Mouse (Mus musculus) cerebellum, adult 8-10 months (tissue): ENCODE data around the gene Mylk4.
A peak's percentile ranks its signal among the peaks of the same experiment; 100 is the strongest.

Source experiments
- DNase-seq: peaks from one replicate; pipeline ENCODE4 v3.0.0; 2022

The Mylk4 gene

DNA sequence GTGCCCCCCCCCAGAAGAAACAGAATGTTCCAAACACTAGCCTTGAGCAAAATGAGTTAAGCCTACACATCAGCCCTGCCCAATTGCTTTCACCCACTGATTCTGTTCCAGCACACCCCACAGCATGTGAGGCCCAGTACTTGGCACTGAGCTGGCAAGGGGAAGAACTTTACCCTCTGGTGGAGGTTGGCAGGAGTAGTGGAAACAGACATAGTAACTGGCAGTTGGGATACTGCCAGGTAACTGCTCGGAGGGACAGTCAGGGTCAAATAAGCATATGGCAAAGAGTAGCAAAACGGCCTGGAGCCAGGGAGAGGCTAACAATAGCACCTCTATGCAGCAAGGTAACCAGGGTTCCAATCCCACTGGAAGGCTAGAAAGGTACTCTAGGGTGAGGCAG, 10.9 kb upstream of the Mylk4 start:
- DNase-seq, result no peak

DNA sequence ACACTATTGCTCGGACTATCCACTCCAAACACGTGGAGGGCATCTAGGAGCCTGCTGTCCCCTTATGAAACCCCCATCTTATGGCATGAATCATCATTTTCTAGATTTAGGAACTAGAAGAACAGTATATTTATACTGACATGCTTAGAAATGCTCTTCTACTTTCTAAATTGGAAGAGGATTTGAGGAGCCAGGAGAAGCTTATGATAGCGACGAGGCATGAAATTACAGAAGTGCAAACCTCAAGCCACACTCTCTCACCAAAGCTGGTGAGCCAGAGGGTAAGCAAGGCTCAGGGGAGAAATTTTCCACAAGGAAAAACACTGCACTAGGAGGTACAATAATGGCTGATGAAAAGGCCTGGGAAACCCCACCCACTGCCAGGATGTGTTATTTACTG, 6.0 kb upstream of the Mylk4 start:
- no peak for DNase-seq

DNA sequence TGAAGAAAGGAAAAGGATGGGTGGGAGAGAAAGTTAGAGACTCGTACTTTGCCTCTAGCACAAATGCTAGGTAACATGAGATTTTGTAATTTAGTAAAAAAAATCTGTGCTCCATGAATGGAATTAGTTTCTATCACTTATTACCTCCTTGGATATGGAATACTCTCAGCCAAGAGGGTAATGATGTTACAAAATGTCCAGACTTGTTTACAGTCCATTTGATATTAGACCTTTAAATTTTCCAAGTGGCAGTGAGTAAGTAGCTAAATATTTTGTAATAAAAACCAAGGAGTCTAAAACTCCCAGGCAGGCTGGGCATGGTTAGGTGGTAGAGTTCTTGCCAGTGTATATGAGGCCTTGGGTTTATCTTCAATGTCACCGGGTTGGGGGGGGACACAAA, 3.8 kb upstream of the Mylk4 start:
- DNase-seq, result no peak

DNA sequence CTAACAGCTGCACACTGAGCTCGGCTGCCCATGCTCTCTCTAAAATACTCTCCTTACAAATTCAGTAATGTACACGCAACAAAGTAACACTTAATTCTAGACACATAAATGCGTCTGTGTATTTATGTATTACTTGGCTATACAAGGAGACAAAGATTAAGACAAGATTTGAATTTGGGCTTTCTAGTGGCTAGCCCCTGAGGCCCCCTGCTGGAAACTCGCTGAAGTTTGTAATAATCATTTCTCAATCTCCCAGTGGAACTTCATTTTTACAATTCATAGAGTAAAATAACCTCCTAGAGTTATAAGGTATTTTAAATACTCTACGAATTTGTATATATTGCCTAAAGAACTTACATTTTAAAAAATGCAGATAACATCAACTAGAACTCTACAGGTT, 699 bp downstream of the Mylk4 start:
- no peak for DNase-seq

DNA sequence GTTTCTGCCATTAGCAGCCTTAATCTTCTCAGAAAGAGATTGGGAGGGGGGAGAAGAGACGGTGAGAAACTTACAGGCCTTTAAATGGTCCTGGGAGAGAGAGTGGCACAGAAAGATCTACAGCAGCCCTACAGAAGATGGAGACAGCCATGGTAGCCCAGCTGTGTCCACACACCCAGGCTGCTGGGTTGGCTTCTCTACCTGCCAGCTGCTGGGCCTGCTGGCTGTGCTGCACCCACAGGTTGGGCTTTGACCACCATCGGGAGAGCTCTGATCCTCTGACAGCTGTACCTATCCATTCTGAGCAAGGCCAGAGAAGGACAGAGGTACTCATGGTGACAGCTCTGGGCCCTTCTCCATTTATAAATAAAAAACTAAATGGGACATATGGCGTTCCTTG, 4.9 kb downstream of the Mylk4 start:
- no peak for DNase-seq

DNA sequence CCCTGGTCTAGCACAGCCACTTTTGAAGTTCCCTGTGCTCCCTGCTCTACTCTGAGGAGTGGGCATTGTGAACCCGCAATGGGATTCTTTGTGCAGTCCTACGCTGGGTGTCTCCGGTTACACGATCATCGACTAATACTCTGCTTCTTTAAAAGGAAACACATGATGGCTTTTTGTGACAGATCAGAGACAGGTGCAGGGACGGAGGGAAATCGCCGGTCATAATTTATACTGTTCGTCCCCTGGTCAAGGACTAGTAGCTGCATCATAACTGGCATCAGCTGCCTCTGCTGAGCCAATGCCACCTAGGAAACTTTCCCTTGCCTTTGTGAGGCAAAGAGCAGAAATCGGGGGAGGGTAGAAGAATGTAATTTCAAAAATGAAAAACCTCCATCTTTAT, 7.4 kb downstream of the Mylk4 start:
- no peak for DNase-seq

DNA sequence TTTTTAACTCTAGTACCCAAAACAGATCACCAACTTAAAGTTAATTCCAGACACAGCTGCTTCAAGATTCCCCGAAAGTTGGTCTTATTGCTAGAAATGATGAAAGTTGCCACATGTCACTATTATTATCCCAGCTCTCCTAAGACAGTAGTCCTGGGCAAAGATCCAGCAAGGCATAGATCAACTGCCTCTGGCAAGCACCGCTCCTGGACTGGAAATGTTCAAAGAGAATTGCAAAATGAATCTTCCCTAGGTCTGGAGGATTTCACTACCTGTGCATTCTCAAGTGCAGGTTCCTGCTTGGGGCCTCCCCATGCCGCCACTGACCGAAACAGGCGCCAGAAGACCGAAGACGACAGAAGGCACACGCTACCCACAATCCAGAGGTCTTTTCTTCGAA, 7.9 kb downstream of the Mylk4 start:
- DNase-seq, result no peak

DNA sequence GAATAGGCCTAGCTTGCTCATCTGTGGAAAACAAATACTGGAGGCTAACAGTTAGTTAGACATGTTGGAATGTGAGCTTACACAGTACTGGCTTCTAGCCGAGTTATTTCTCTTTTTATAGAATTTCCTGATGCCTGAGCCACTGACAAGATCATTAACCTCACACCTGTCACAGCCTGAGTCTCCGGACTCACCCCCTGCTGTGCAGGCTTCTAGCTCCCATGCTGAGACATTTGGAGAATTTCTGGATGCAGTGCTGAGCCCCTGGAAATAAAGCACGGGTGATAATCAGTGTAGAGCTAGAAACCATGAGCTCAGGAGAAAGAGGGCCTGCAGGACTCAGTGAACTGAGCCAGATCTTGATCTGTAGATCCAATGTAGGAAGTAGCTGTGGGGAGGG, 13.8 kb downstream of the Mylk4 start:
- no peak for DNase-seq

DNA sequence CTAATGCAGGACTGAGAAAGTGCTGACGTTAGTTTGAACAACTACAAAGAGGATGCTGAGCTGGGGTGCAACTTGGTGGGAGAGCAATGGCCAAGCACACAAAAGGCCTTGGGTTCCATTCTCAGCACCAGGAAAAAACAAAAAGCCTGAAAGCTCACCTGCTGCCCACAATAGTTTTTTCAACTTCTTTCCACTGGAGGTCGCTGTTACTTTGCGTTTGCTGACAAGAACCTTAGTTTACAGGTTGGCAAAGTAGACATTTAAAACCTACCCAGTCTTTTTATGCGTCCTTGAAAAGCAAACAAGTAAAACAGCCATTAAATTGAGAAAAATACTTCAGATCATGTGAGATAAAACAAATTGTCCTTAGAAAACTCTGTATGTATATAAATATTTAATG, 15.7 kb downstream of the Mylk4 start:
- DNase-seq, result peak; percentile 7

DNA sequence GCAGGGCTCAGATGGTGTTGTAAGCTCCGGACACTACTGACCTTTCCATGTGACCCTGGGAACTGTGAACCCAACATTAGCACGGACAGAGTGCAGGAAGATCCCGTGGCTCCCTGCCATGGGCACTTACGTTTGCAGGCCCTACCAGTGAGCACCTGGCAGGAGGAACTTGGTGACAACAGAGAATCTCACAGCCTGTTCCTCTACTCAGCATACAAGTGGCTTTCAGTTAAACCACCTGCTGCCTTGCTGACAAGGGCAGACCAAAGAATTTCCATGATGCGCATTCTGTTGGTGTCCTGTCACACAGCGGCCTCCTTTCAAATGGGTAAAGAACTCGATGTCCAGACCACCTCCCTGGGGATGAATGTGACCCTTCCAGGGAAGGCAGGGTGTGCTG, 19.3 kb downstream of the Mylk4 start:
- no peak for DNase-seq

DNA sequence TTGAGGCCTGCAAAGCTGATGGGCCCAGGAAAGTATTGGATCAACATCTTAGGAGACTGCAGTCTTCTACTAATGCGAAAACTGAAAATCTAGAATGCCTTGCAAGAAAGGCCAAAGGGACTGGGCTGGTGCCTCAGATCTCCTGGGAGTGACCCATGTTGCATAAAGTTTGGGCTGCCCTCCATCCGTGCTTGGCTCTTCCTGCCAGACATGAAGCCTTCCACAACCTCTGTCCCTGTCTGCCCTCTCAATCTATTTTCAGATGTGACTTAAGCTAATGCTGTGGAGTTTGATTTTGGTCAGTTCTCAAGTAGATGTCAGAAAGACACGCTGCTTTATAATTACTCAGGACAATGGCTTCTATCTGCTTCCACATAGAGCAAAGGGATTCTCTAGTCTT, 20.6 kb downstream of the Mylk4 start:
- no peak for DNase-seq

DNA sequence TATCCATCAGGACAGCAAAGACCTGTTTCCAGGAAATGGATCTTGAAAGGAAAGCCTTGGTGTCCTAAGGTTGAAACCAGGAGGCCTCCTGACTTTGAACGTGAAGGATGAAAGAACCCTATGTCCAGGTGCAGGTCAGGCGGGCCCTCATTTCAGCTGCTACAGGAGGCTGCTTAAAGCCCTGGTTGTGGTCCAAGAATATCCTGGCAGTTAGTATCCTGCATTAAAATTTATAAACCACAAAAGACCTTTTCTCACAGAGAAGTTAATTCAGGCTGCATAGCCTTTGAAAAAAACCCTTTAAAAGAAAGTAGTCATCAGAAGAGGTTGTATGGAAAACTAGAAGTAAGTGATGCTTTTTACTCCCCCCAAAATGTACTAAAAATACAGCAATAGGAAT, 23.0 kb downstream of the Mylk4 start:
- no peak for DNase-seq

DNA sequence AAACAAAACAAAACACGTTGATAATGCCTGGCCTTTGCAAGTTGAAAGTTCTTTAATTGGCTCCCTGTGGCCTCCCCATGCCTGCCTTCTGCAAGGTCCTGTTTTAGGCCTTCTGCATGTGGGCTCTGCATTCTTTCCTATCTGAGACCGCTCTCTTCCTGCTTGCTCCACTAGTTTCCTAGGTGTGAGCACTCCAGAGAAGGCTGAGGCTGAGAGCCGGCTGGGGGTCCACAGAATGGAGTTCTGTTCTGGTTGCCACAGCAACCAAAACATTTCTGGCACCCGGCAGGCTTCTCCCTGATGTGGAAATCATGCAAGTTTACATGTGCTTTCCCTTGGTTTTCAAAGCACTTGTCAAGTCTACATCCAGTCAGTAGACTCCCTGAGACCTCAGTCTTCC, 24.7 kb downstream of the Mylk4 start:
- DNase-seq, result no peak

DNA sequence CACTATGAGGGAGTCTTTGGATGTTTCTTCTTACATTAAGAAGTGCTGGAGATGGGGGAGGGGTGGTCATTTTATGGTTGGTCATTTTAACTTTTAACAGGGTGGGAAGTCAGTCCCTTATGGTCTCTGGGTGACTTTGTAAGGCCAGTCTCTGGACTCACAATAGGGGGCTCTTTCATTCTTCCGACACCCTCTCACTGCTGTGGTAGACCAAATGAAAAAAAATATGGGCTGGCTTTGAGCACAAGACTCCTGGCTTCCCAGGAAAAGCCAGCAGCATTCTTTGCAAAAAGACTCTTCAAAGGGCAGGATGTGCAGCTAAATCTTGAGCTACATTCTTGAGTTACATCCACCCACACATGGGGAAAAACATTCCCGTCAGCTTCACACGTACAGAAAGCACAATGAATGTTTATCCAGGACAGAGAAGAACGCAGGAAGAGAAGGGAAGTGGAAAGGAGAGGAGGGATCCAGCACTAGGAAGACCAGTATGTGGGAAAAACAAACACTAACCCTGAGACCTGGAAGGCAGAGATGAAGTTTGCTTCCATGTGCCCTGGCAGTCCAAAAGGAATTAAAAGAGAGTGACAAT, 31.6 kb downstream of the Mylk4 start:
- no peak for DNase-seq

DNA sequence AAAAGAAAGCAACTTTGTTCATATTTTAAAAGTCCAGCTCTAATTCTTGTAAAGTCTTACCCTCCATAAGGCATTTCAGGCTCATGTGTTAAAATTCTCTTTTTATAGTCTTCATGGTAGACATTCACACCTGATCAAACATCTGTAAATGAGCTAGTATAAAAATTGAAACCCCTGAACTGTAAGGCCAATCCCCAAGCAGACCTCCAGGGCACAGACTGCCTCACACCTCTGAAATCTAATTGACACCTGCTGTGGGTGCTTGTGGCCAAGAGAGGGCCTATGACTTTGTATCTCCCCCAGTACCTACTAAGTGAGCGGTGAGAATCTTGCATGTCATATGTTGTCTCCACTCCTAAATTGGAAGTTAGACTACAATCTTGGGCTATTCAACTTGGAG, 33.2 kb downstream of the Mylk4 start:
- DNase-seq, result no peak

DNA sequence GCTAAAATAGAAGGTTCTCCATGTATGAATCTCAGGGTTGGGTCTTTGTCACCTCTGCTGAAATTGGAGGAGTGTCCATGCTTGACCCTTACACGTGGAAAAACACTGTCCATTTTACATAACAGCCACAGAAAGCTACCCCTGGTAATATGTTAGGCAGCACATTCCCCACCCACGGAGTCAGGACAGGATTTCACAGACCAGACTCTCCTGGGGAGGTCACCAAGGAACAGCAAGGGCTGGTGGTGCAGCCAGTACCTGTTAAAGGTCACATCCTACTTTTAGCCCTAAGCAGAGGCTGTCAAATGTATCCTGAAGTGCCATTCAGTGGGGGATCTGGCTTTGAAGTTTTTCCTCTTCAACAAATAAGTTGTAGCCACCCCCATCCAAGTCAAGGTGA, 35.3 kb downstream of the Mylk4 start:
- DNase-seq, result no peak

DNA sequence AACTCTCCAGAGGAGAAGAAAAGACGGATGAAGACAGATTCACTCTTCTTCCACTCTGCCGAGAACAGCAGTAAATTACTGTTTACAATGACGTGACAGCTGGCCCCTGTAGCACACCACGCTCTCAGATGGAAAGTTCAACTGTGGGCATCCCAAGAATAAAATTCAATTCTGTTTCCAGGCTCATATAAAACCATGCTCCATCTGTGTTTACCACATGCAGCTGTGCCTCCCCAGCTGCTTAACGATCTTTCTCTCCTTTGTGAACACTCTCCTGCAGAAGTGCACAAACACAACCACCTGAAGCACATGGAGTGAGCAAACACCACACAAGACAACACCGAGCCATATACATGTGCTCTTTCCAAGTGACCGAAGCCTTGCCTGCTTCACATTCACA, 42.6 kb downstream of the Mylk4 start:
- DNase-seq, result no peak

DNA sequence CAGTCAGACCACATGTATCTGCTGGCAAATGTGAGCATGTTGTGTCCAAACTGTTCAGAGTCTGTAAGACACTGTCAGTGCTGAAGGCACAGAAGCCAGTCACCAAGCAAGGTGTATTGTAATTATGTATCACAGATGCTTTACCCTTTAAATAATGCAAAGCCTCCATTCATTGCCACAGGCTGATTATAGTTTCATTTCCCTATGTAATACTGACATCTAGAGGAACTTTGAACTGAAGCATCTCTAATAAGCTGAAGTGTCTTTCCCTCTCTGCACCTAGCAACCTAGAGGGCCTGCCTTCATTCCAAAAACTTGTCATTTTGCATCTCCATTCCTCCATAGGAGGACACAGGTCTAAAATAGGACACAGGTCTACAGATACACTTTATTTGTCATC, 52.5 kb downstream of the Mylk4 start:
- no peak for DNase-seq

DNA sequence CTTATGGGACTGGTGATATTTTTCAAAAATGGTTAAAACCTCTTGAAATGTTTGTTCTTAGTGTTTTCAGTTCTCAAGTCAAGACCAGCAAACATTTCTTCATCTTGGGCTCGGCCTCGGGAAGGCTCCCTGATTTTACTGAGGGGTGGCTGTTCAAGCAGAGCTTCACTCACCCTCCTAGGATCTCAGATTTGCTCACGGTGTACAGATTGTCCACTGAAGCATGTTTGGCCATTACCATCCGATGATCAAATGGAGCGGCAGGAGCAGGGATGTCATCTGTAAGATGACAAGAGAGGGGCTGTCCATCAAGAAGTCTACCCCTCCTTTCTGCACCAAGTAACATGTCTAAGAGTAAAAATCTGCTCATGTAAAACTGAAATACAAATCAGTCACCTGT, 59.1 kb downstream of the Mylk4 start:
- DNase-seq, result no peak

DNA sequence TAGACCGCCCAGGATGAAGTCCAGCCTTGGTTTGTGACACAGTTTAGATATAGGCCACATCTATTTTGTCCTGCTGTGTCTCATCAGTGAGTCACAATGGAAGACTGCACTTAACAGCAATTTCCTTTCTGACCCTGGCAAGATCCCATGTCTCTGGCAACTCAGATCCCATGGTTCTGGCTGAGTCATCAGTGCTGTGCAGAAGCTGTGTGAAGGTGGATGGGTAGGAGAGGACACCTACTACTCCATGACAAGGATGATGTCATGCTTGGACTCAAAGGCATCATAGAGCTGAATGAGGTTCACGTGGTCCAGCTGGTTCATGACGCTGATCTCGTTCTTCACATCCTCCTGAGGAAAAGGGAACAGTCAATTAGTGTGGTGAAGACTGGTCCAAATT, 62.0 kb downstream of the Mylk4 start:
- DNase-seq, result no peak

DNA sequence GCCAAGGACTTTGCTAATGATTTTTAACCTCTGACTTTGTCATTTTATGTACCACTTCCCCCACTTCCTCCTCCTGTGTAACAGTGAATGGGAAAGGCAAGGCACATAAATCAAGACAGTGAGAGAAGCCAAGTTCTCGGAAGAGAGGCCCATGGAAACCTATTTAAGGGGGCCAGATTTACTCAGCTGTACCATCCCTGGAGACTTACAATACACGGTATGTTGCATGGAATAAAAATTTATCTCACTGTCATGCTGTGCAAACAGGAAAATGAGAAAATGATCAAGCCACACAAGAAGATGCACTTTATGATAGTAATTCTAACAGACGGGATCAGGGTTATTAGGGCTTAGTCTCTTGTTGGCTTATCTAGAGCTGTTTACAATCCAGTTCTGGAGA, 64.5 kb downstream of the Mylk4 start:
- no peak for DNase-seq

DNA sequence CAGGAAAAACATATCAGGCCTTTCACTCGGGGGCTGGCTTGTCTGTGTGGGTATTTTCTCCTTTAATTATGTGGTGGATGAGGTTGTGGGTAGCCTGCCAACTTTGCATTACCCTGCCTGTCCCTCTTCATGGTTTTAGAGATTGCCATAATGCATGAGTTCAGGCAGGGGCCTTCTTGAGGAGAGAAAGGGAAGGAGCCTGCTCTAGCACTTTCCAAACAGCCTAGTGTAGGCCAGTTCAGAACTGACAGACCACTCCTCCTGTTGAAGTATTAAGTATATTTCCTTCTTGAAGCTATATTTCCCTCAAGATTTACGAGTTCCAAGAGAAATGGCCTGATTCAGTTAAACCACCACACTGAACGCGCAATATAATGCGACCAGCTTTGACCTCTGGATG, 66.0 kb downstream of the Mylk4 start:
- no peak for DNase-seq

DNA sequence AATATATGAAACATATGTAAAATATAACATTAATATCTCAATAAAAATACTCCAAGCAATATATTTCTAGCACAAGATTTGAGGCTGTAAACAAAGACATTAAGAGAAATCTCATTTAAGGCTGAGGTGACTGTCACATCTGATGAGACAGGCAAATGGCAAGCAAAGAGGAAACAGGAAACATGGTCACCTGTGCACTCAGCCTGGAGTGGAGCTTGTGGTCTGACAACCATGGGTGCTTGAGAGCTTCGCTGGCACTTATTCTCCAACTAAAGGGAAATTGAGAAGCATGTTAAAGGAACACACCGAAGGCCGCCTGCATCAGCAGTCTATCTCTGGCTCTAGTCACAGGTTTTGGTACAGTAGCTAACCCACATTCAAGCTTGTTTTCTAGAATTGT, 71.2 kb downstream of the Mylk4 start:
- no peak for DNase-seq

DNA sequence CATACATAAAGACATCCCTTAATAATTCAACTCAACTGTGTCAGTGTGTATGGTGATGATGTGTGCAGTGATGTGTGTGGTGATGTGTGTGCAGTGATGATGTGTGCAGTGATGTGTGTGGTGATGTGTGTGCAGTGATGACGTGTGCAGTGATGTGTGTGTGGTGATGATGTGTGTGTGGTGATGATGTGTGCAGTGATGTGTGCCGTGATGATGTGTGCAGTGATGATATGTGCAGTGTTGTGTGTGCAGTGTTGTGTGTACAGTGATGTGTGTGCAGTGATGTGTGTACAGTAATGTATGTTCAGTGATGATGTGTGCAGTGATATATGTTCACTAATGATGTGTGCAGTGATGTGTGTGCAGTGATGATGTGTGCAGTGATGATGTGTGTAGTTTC, 75.9 kb downstream of the Mylk4 start:
- no peak for DNase-seq

DNA sequence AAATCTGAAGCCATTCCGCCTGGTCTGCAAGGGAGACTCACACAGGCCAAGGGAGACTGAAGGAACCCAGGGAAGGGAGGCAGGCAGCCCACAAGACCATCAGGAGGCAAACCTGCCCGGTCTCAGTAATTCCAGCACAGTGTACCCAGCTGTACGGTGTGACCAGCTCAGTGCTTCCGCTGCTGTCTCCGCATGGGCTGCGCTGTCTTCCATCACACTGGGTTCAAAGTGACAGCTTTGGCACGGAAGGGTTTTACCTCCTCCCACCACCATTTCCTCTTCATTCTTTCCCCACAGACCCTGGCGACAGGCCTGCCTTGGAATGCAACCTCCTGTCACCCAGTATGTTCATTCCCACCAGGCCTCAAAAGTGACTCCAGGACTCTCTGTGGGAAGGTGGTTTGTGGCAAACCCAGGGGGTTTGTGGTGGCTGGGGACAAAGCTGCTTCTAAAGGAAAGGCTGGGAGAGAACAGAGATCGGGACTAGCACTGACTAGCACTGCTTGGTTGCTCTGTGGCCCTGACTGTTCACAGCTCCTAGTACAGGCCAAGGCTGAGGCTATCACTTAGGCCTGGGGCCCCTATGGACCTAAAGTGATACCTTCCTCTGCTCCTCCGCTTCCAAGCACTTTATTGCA, 77.0 kb downstream of the Mylk4 start:
- no peak for DNase-seq

DNA sequence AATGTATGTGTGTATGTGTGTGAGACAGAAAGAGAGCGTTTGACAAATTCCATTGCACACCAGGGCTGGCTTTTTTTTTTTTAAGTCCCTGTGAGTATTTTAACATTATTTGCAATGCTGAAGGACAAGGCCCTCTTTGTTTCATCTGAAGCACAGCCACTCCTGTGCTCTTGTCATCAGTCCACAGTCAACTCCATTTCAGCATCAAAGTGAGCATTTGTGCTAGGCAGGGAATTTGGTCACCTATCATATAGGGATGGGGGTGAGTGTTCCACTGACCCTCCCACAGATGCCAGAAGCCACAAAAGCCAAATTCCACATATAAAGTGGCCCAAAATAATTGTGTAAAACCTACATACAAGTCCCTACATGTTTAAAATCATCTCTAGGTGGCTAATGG, 78.4 kb downstream of the Mylk4 start:
- no peak for DNase-seq
